Comparison of ENCODE assay signal across 7 mouse cellular contexts in genomic region chr16:11579676-11580098, GRCm38 (mm10).
DNase-seq lines count a peak whose midpoint lies in the region; ATAC-seq and TF ChIP-seq lines count a peak whose summit lies in the region.

No protein-coding gene starts in this region.

- H3K36me3 ChIP-seq in forebrain, embryonic 12.5 days (replicated peaks): no peaks in the 10 kb centered on the region

- peak; percentile 55; the same call in 1 of the 2 replicates for TF ChIP-seq CTCF in bone marrow macrophage, adult 2 months (IDR thresholded peaks at IDR 0.05; ENCODE audit: low read depth, low read length)

- no peak for TF ChIP-seq POLR2A in bone marrow macrophage, adult 2 months (IDR thresholded peaks at IDR 0.05; ENCODE audit: borderline replicate concordance, low read depth, low read length)

- H3K4me2 ChIP-seq in forebrain, embryonic 12.5 days: no peak overlapping the region

- WGBS in forebrain, embryonic 12.5 days: 62% methylated on average over 4 of the region's 4 CpGs

- peaks cover 14% of the 10 kb centered on the region for H3K4me1 ChIP-seq in bone marrow macrophage, adult 2 months (ENCODE audit: control insufficient read depth, insufficient read depth, low read length)
- no peaks in the 10 kb centered on the region for H3K4me1 ChIP-seq in forebrain, embryonic 12.5 days

- no peak overlapping the region for H3K4me3 ChIP-seq in bone marrow macrophage, adult 2 months (ENCODE audit: insufficient read depth, low read length)
- no peak overlapping the region for H3K4me3 ChIP-seq in forebrain, embryonic 12.5 days (replicated peaks)

- intact Hi-C loops in heart, postnatal 14 days (cut with DNase I): loop anchor here (5.0 kb wide), 1 partner anchor 107 kb away; no protein-coding TSS in a partner anchor

- H3K9me3 ChIP-seq in forebrain, embryonic 12.5 days: no peaks in the 10 kb centered on the region

- peak; percentile 34 for DNase-seq in MN1 (ENCODE audit: low spot score)
- peak; percentile 36 to 60 for DNase-seq in heart, postnatal 14 days
- DNase-seq in layer of hippocampus, adult 11-12 months (ENCODE audit: low spot score): peak; percentile 60
- DNase-seq in lung, postnatal 10 days: peak; percentile 45
- peak; percentile 62 for DNase-seq in right cerebral cortex, postnatal 25 days

- no peaks in the 10 kb centered on the region for H3K27me3 ChIP-seq in forebrain, embryonic 12.5 days

- no peak overlapping the region for H3K9ac ChIP-seq in forebrain, embryonic 12.5 days

- ATAC-seq in forebrain, embryonic 12.5 days (ENCODE audit: low FRiP score): peak; percentile 65; the same call in 1 of the 2 replicates

- H3K27ac ChIP-seq in bone marrow macrophage, adult 2 months (ENCODE audit: insufficient read depth, low read depth, low read length): no peak overlapping the region; the same call in 1 of the 2 replicates
- H3K27ac ChIP-seq in forebrain, embryonic 12.5 days: no peak overlapping the region
